Mouse (Mus musculus) E14TG2a.4 (cell line): Measurements from ENCODE around the gene Slc12a7.

ENCODE experiments used
- H3K27me3 ChIP-seq: 2 replicates; pipeline ENCODE4 v1.6.1; 2014; ENCODE audit warnings: low read length, control low read depth; ENCODE audit not compliant: insufficient read depth
- H3K36me3 ChIP-seq: 2 replicates; pipeline ENCODE4 v1.6.1; 2014; ENCODE audit warnings: low read length, control low read depth; ENCODE audit not compliant: insufficient read depth
- H3K4me1 ChIP-seq: replicated peaks from 2 replicates; pipeline ENCODE4 v1.6.1; 2014; ENCODE audit warnings: low read depth, low read length, control low read depth
- H3K4me3 ChIP-seq: replicated peaks from 2 replicates; pipeline ENCODE4 v1.5.1; 2014; ENCODE audit warnings: mild to moderate bottlenecking, low read length
- H3K9me3 ChIP-seq: 2 replicates; pipeline ENCODE4 v1.6.1; 2014; ENCODE audit warnings: low read length, control low read depth
- CTCF ChIP-seq: conservative IDR thresholded peaks from 2 replicates; pipeline ENCODE4 v1.5.1; 2014; ENCODE audit warnings: low read length
- NANOG ChIP-seq: IDR thresholded peaks from 2 replicates; pipeline ENCODE4 v1.6.1; 2014; ENCODE audit warnings: borderline replicate concordance, low read length, mixed read lengths
- POU5F1 ChIP-seq: IDR thresholded peaks from 2 replicates; pipeline ENCODE4 v1.6.1; 2014; ENCODE audit warnings: low read length, borderline replicate concordance

Slc12a7 gene

DNA sequence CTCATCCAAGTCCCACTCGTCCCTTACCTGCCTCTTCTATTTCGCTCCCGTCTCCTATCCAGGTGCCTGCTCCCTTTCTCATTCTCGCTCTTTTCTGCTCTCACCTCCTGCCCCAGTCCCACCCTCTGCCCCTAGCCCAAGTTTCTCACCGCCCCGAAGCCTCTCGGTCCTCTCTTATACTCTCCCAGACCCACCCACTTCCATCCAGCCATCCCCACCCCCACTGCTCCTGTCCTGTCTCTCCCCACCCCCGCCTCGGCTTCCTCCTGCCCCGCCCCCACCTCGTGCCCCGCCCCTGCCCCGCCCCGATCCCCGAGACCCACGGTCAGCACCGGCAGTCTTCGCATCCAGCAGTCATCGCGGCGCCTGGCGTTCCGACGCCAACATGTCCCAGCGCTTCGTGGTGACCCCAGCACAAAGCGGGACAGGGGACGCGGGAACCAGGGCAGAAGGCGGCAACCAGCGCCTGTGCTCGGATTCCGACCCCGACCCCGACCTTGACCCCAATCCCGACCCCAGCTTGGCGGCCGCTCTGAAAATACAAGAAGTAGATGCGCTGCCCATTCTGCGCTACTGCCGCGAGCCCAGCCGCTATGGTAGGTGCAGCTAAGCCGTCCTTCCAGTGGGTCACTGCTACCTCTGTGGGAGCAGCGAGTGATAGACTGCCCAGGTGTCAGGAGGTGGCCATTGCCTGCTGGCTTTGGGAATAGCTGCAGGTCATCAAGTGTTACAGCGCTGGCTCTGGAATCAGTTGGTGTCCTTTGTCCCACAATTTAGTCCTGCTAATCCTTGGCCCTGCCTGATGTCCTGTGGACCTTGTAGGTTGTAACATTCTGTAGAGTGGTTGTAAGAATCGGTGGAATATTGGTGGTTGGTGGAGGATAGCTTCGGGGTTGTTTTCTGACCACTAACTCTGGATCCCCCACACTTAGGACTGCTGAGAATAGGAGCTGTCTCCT lies at the start of gene Slc12a7:
Gene Slc12a7 (plus strand): TSS at position 353 of the 959 bp plus-strand sequence.
- peaks cover 39% of the 10 kb centered on the region for H3K4me1 ChIP-seq
- H3K4me3 ChIP-seq: peak within 1 kb of the TSS; percentile 71
- TF ChIP-seq POU5F1 (no peak), CTCF (no peak), NANOG (no peak)
- H3K36me3 ChIP-seq: no peaks in the 10 kb centered on the region
- no peaks in the 10 kb centered on the region for H3K9me3 ChIP-seq
- peaks cover 38% of the 10 kb centered on the region for H3K27me3 ChIP-seq

DNA sequence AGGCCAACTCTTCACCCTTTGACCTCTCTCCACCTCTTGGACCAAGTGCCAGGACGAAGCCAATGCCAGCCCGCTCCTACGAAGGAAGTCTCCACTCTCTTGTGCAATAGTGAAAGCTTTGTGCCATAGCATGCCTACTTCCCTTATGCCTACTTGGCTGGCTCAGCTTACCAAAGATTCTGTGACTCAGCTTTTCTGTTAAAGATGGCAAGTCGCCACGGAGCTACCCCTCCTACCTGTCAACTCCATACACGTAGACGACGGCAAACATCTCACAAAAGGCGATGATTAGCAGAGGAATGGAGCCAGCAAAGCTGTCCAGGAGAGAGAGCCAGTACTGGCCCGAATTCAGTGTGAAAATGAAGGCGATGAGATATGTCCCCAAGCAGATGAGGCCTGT lies 49.2 kb upstream of the Slc12a7 start:
- Histone ChIP-seq H3K4me3 (no peak overlapping the region), H3K4me1 (no peaks in the 10 kb centered on the region), H3K36me3 (no peaks in the 10 kb centered on the region), H3K27me3 (no peaks in the 10 kb centered on the region), H3K9me3 (no peaks in the 10 kb centered on the region)
- TF ChIP-seq NANOG (no peak), POU5F1 (no peak), CTCF (no peak)

DNA sequence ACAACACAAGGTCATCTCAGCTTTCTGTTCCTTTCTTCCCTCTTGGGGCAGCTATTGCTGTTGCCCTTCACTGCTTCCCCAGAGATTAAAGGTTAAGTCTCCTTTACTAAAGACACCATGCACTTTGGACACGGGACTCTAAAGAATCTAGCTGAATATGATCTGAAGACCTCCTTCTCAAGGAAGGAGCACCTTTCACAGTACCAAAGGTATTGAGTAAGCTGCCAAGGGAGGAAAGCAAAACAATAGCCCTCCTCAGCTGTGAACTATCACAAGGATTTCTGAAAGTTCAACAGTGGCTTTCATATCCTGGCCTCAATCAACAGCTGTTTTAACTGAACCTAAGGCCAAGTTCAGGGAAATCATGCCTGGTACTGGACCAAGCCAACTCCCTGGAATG lies 48.5 kb upstream of the Slc12a7 start:
- no peak for TF ChIP-seq POU5F1
- no peak for TF ChIP-seq NANOG
- no peak for TF ChIP-seq CTCF

DNA sequence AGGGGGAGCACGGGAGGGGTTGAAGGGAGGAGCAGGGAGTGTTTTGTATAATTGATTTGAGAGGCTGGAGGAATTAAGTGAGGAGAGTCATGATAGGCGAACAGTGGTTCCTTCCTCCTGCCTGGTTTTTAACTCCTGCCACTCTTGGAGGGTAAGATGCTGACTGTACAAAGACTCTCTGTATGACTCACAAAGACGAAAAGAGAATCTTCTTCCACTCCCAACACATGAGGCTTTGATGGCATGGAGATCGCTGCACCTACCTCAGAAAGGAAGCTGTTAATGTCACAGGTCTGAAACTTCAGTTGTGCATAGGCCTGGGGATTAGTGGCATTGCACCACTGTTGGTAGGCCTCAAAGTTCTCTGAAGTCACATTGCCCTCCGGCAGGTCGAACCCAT lies 47.4 kb upstream of the Slc12a7 start:
- Histone ChIP-seq H3K36me3 (no peaks in the 10 kb centered on the region), H3K27me3 (no peaks in the 10 kb centered on the region), H3K9me3 (no peaks in the 10 kb centered on the region), H3K4me1 (no peaks in the 10 kb centered on the region), H3K4me3 (no peak overlapping the region)
- TF ChIP-seq CTCF (no peak), NANOG (no peak), POU5F1 (no peak)

More for the DNA sequence above, 48.5 kb upstream of the Slc12a7 start:
- H3K36me3 ChIP-seq: no peaks in the 10 kb centered on the region
- H3K27me3 ChIP-seq: no peaks in the 10 kb centered on the region
- no peak overlapping the region for H3K4me3 ChIP-seq
- no peaks in the 10 kb centered on the region for H3K4me1 ChIP-seq
- H3K9me3 ChIP-seq: no peaks in the 10 kb centered on the region

DNA sequence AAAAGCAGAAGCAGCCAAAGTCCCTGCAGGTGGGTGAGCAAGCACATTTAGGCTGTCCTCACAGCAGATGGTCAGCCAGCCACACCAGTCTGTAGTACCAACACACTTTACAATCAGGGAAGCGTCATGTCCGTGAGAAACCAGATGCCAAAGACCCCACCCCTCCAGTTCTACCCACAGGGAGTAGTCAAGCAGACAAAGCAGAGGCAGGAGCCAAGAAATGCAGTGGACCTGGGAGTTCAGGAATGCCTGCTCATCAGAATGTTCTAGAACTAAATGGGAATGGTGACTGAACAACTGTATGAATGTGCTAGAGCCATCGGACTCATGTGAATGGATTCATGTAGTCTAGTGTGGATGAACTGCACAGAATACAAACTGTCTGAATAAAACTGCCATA lies 45.3 kb upstream of the Slc12a7 start:
- TF ChIP-seq POU5F1: no peak
- no peak for TF ChIP-seq CTCF
- TF ChIP-seq NANOG: no peak

DNA sequence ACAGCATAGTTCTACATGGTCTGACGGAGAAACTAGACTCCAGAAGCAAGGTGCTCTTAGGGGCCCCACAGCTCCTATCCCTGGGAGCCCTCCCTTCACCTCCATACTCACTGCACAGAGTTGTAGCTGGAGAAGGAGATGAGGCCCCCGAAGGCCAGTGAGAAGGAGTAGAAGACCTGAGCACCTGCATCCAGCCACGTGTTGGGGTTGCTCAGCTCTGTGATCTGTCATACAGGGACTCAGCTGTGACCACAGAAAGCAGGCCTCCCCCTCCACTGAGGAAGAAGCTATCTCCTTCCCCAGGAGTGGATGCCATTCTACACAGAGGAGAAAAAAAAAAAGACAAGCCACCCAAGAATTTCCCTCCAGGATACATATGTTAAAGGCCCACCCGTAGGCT lies 44.0 kb upstream of the Slc12a7 start:
- Histone ChIP-seq H3K9me3 (no peaks in the 10 kb centered on the region), H3K4me3 (no peak overlapping the region), H3K36me3 (no peaks in the 10 kb centered on the region), H3K4me1 (0 out of 2 replicates have a peak, but pooled peaks cover 3% of the 10 kb centered on the region), H3K27me3 (no peaks in the 10 kb centered on the region)
- TF ChIP-seq CTCF (no peak), POU5F1 (no peak), NANOG (no peak)

More for the DNA sequence above, 45.3 kb upstream of the Slc12a7 start:
- Histone ChIP-seq H3K9me3 (no peaks in the 10 kb centered on the region), H3K36me3 (no peaks in the 10 kb centered on the region), H3K27me3 (no peaks in the 10 kb centered on the region), H3K4me3 (no peak overlapping the region), H3K4me1 (0 out of 2 replicates have a peak, but pooled peaks cover 3% of the 10 kb centered on the region)

DNA sequence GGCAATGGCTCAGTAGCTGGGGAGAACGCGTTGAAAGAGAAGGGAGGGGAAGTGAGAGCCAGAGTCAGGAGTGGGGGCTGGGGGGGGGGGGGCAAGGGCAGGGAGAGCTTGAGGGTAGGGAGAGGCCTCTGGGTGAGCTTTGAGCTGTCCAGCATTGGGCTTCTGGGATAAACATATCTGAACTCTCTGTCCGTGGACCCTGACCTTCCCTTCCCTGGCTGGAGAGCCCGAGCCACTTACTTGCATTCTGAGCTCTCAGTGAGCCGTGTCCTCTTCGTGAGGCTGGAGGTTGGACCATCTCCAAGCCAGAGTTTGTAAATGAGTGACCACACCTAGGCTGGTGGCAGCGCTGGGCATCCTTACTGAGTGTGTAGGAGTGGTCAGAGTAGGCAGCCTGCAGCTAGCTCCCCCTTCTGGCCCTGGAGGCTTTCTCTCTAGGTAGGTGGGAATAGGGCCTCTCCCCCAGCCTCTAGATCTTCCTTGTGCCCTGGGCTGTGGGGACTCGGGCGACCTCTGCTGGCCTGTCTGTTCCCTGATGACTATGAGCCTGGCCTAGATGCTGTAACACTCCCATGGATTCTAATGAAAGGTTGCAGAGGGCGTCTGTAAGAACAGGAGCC lies 40.5 kb upstream of the Slc12a7 start:
- H3K4me1 ChIP-seq: 0 out of 2 replicates have a peak, but pooled peaks cover 3% of the 10 kb centered on the region
- TF ChIP-seq NANOG (no peak), CTCF (peak; percentile 77)
- H3K36me3 ChIP-seq: no peaks in the 10 kb centered on the region
- H3K27me3 ChIP-seq: peaks cover 4% of the 10 kb centered on the region; the same call in 1 of the 2 replicates
- no peak overlapping the region for H3K4me3 ChIP-seq
- no peaks in the 10 kb centered on the region for H3K9me3 ChIP-seq

DNA sequence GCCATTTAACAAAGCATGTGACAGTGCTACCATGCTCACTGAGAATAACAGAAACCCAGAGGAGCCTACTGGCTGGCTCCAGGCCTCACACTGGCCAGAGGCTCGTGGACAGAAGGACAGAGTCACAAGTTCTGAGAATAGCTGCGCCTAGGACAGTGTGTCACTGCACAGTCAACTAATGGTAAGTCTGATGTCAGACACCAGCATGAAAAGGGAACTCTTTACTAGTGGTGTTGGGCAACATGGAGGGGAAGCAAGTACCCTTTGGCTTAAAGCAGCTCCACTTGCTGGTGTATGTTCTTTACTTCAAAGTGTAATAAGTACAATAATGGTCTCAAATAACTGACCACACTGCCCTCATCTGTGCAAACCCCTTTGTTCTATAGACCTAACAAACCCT lies 39.6 kb upstream of the Slc12a7 start:
- no peak for TF ChIP-seq POU5F1
- H3K27me3 ChIP-seq: peaks cover 4% of the 10 kb centered on the region; the same call in 1 of the 2 replicates
- H3K4me1 ChIP-seq: 0 out of 2 replicates have a peak, but pooled peaks cover 3% of the 10 kb centered on the region
- no peaks in the 10 kb centered on the region for H3K9me3 ChIP-seq
- no peaks in the 10 kb centered on the region for H3K36me3 ChIP-seq
- no peak overlapping the region for H3K4me3 ChIP-seq
